Comparison of ENCODE assay signal across 7 mouse cellular contexts in the genomic region with DNA sequence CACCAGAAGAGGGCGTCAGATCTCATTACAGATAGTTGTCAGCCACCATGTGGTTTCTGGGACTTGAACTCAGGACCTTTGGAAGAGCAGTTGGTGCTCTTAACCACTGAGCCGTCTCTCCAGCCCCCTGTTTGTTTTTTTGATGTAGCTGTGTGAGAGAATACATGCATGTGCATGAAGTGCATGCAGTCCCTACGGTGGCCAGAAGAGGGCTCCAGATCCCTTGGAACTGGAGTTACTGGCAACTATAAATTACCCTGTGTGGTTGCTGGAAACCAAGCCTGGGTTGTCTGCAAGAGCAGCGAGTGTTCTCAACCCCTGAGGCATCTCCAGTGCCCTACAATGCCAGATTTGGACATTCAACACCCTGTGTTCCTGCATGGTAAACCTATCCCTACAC. TPM values are rescaled to one million over a fixed set of nuclear protein-coding genes. Genes with fewer than 3 reads are reported as not detected.
DNase-seq lines count a peak whose midpoint lies in the region; TF ChIP-seq lines count a peak whose summit lies in the region.

No protein-coding gene starts in this region.

- no peaks in the 10 kb centered on the region for H3K36me3 ChIP-seq in spleen, adult 2 months (ENCODE audit: control insufficient read depth, insufficient read depth, low read length)

- peak; percentile 89 for DNase-seq in 416B (ENCODE audit: low read depth)
- peak; percentile 85 for DNase-seq in CD4-positive helper T cell, adult 2 months (ENCODE audit: low read depth, low spot score)
- DNase-seq in kidney, postnatal 14 days: peak; percentile 79
- peak; percentile 73 for DNase-seq in lung, postnatal 25 days (ENCODE audit: low spot score)
- DNase-seq in spleen, adult 2 months (ENCODE audit: low read depth in 1 of 2, low spot score in 2 of 2): peak; percentile 62 to 70

- peaks cover 4% of the 10 kb centered on the region; the same call in 1 of the 2 replicates for H3K4me1 ChIP-seq in bone marrow, adult 2 months (ENCODE audit: control insufficient read depth, insufficient read depth, low read length)
- no peaks in the 10 kb centered on the region for H3K4me1 ChIP-seq in embryonic fibroblast, embryonic 13.5 days (ENCODE audit: control insufficient read depth, insufficient read depth, low read length)
- peaks cover 6% of the 10 kb centered on the region; the same call in 1 of the 2 replicates for H3K4me1 ChIP-seq in spleen, adult 2 months (ENCODE audit: control insufficient read depth, insufficient read depth, insufficient read length)

- no peak overlapping the region for H3K27ac ChIP-seq in bone marrow, adult 2 months (ENCODE audit: control insufficient read depth, insufficient read depth, low read depth, low read length, poor library complexity)
- no peak overlapping the region for H3K27ac ChIP-seq in embryonic fibroblast, embryonic 13.5 days (ENCODE audit: insufficient read depth, low read length)
- no peak overlapping the region for H3K27ac ChIP-seq in spleen, adult 2 months (ENCODE audit: insufficient read depth, low read length)

- TF ChIP-seq POLR2A in bone marrow, adult 2 months (IDR thresholded peaks at IDR 0.05; ENCODE audit: borderline replicate concordance, control insufficient read depth, low read depth, low read length): no peak
- no peak for TF ChIP-seq POLR2A in embryonic fibroblast, embryonic 13.5 days (IDR thresholded peaks at IDR 0.05; ENCODE audit: low read depth, low read length)
- no peak for TF ChIP-seq POLR2A in spleen, adult 2 months (IDR thresholded peaks at IDR 0.05; ENCODE audit: low read depth, low read length)

- no peaks in the 10 kb centered on the region for H3K27me3 ChIP-seq in spleen, adult 2 months (ENCODE audit: control insufficient read depth, insufficient read depth, low read length)

- H3K4me3 ChIP-seq in bone marrow, adult 2 months (replicated peaks; ENCODE audit: control insufficient read depth, low read depth, low read length): no peak overlapping the region
- no peak overlapping the region for H3K4me3 ChIP-seq in embryonic fibroblast, embryonic 13.5 days (ENCODE audit: insufficient read depth, low read length)
- no peak overlapping the region for H3K4me3 ChIP-seq in spleen, adult 2 months (ENCODE audit: extremely low read depth, insufficient read depth, insufficient read length)

- TF ChIP-seq CTCF in bone marrow, adult 2 months (IDR thresholded peaks at IDR 0.05; ENCODE audit: control insufficient read depth, insufficient read depth, low read length): peak; percentile 84
- TF ChIP-seq CTCF in embryonic fibroblast, embryonic 13.5 days (IDR thresholded peaks at IDR 0.05; ENCODE audit: borderline replicate concordance, insufficient read depth, low read length): peak; percentile 46; the same call in 1 of the 2 replicates
- TF ChIP-seq CTCF in spleen, adult 2 months (IDR thresholded peaks at IDR 0.05; ENCODE audit: extremely low read depth, insufficient read depth, insufficient read length, insufficient replicate concordance): peak; percentile 58; the same call in 1 of the 2 replicates

- 30% methylated on average over 4 of the region's 4 CpGs for WGBS in bone marrow, adult 2 months
- 36% methylated on average over 4 of the region's 4 CpGs for WGBS in spleen, adult 2 months

RNA-seq across cellular contexts. Expression of gene Ralbp1, which starts 15.5 kb away (rescaled TPM):
- 16.1 and 27.0 TPM in 2 replicates for polyA plus RNA-seq in bone marrow, adult 2 months (2011; ENCODE audit: insufficient read depth, insufficient read length, low replicate concordance, missing spikeins)
- 34.8 and 36.0 TPM in 2 replicates for polyA plus RNA-seq in embryonic fibroblast, embryonic 13.5 days (2011; ENCODE audit: insufficient read length, low read depth, missing spikeins)
- 22.7 and 26.6 TPM in 2 replicates for polyA plus RNA-seq in spleen, adult 2 months (2012; rRNA removed)
